Mouse (Mus musculus) erythroblast, adult 5-6 weeks (primary cell): Measurements from ENCODE around the gene Zfp14. TPM values are rescaled to one million over a fixed set of nuclear protein-coding genes. Genes with fewer than 3 reads are reported as not detected.
A peak's percentile ranks its signal among the peaks of the same experiment; 100 is the strongest.

ENCODE experiments used
- ATAC-seq: replicated peaks from 2 replicates; pipeline ENCODE4 v1.8.0; 2016; ENCODE audit warnings: moderate number of reproducible peaks, mild to moderate bottlenecking, moderate TSS enrichment, inconsistent platforms; ENCODE audit not compliant: poor library complexity, low FRiP score, severe bottlenecking
- total RNA-seq, 2 experiments: library from RNA; stranded (forward) in 1 of 2; stranded (reverse) in 1 of 2; fragments of 150-400 nt in 1 of 2; fragments of 200-764, 138-1000 nt in 1 of 2; gene quantifications; 2 replicates each; pipeline versions ENCODE4 v1.2.3 to v1.2.4; 2015 to 2017; ENCODE audit warnings: low replicate concordance in 2 of 2

Gene Zfp14
- total RNA-seq, 2 experiments from 2014 or later, result not detected

- no peak for ATAC-seq
Measured at GRCm38 (mm10) chr7:30031379-30031778, 19.8 kb downstream of the Zfp14 start.

- ATAC-seq, result no peak
Measured at GRCm38 (mm10) chr7:30030677-30031076, 20.5 kb downstream of the Zfp14 start.

GRCm38 (mm10) chr7:30028572-30028971, 22.6 kb downstream of the Zfp14 start:
- no peak for ATAC-seq

- no peak for ATAC-seq
Measured at GRCm38 (mm10) chr7:30027331-30027730, 23.8 kb downstream of the Zfp14 start.

GRCm38 (mm10) chr7:30025358-30025757, 25.8 kb downstream of the Zfp14 start:
- ATAC-seq, result no peak

GRCm38 (mm10) chr7:30023800-30024199, 27.4 kb downstream of the Zfp14 start:
- ATAC-seq, result peak; percentile 97

GRCm38 (mm10) chr7:30023324-30023723, 27.9 kb downstream of the Zfp14 start:
- ATAC-seq, result peak; percentile 14; the same call in 1 of the 2 replicates

GRCm38 (mm10) chr7:30019543-30019942, 31.6 kb downstream of the Zfp14 start:
- ATAC-seq, result no peak

- ATAC-seq, result no peak
Measured at GRCm38 (mm10) chr7:30017226-30017625, 34.0 kb downstream of the Zfp14 start.

- peak; percentile 85 for ATAC-seq
Measured at GRCm38 (mm10) chr7:30012956-30013363, 38.2 kb downstream of the Zfp14 start.

- no peak for ATAC-seq
Measured at GRCm38 (mm10) chr7:30010551-30011195, 40.5 kb downstream of the Zfp14 start.

GRCm38 (mm10) chr7:30009321-30010085, 41.7 kb downstream of the Zfp14 start:
- ATAC-seq, result no peak

GRCm38 (mm10) chr7:30008020-30008690, 43.0 kb downstream of the Zfp14 start:
- ATAC-seq, result no peak

- no peak for ATAC-seq
Measured at GRCm38 (mm10) chr7:30007601-30008000, 43.6 kb downstream of the Zfp14 start.

- ATAC-seq, result no peak
Measured at GRCm38 (mm10) chr7:30000601-30001000, 50.6 kb downstream of the Zfp14 start.

GRCm38 (mm10) chr7:29995134-29995533, 56.0 kb downstream of the Zfp14 start:
- ATAC-seq, result no peak

GRCm38 (mm10) chr7:29993340-29993739, 57.8 kb downstream of the Zfp14 start:
- no peak for ATAC-seq

- no peak for ATAC-seq
Measured at GRCm38 (mm10) chr7:29992698-29993097, 58.5 kb downstream of the Zfp14 start.

GRCm38 (mm10) chr7:29989031-29989430, 62.1 kb downstream of the Zfp14 start:
- no peak for ATAC-seq

- ATAC-seq, result no peak
Measured at GRCm38 (mm10) chr7:29987551-29987950, 63.6 kb downstream of the Zfp14 start.
